Mouse (Mus musculus) erythroblast, embryonic 14.5 days (primary cell): ENCODE results near the gene Vsig10l.

ENCODE experiments used
- GATA1 ChIP-seq: IDR thresholded peaks from 2 replicates; pipeline ENCODE4 v1.6.1; 2012; ENCODE audit warnings: low read length, inconsistent platforms, mixed read lengths
- TAL1 ChIP-seq: IDR thresholded peaks from 3 replicates; pipeline ENCODE4 v1.6.1; 2012; ENCODE audit warnings: low read length, inconsistent platforms, mixed read lengths

DNA sequence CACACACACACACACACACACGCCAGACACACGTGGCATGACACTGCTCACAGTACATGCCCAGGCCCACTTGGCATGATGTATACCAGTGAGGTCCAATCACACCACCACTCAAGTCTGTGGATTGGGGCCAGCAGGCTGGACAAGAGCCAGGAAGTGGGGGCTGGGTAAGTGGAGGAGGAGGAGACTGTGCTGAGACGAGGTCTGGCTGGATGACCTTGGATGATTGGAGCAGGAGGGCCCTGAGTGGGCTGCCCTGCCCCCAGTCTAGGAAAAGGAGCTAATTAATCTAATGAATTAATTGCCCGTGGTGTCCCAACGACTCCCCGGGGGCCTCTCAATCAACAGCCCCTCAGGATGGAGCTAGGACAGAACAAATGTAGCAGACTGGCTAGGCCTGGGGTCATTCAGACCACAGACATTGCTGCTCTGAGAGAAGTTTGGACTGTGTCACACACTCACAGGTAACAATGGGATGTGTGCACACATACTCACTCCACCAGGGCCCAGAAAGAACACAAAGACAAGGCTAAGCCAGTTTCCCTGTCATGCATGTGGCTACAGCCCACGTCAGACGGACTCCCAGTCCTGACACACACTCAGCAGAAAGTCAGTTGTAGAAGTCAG, 19.3 kb downstream of the Vsig10l start:
- TF ChIP-seq GATA1 (no peak), TAL1 (no peak)
